Comparison of ENCODE assay signal across 1 mouse cellular context in the genomic region with DNA sequence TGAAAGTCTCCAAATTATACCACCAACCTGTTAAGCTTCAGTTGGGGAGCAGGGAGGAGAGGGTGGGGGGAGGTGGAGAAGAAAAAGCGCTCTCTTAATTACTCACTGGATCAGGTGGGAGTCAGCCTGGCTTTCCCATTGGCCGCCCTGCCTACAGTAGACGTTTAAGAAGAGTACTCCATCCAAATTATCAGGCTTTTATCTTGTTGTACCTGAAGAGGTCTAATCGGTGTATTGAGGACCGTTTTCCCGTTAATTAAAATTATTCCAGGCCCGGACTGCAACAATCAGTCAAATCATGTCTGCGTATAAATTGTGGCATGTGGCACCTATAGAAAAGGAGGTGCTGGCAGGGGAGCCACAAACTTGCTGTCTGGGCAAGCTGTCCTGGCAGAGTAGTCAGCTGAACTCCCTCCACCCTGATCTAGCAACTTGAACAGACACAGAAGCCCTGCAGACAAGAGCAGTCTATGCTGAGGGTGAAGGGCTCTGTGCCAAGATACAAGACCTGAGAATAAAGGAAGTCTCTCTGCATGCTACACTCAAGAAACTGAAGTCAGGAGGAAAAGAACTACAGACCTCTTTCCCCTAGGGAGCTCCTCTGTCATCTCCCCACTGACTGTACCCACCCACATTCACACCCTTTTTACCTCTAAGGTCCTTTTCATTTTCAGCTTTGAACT.
TF ChIP-seq lines count a peak whose summit lies in the region.

Tbx19 (minus strand) TSS at position 51 of the 683 bp plus-strand sequence.

TF ChIP-seq in MEL, 35 proteins besides CTCF, POLR2A, EP300 and RAD21 (continued from another document):
- no peak for TF ChIP-seq ETS1 (IDR thresholded peaks at IDR 0.05; ENCODE audit: low read depth, low read length)
- TF ChIP-seq GATA1 (IDR thresholded peaks at IDR 0.05; ENCODE audit: low read depth, low read length) = no peak
- TF ChIP-seq NELFE (IDR thresholded peaks at IDR 0.05; ENCODE audit: low read depth, low read length) = no peak
TF ChIP-seq in MEL: peak in this region for 0.
